Mouse (Mus musculus) lung, postnatal 36 days (tissue): Measurements from ENCODE around the gene Exog.

Experiments
- DNase-seq: peaks from one replicate; pipeline ENCODE4 v3.0.0; 2022; ENCODE audit warnings: mixed read lengths

Exog gene

GRCm38 (mm10) chr9:119460410-119460809, 15.7 kb downstream of the Exog start:
- peak; percentile 69 for DNase-seq

DNA sequence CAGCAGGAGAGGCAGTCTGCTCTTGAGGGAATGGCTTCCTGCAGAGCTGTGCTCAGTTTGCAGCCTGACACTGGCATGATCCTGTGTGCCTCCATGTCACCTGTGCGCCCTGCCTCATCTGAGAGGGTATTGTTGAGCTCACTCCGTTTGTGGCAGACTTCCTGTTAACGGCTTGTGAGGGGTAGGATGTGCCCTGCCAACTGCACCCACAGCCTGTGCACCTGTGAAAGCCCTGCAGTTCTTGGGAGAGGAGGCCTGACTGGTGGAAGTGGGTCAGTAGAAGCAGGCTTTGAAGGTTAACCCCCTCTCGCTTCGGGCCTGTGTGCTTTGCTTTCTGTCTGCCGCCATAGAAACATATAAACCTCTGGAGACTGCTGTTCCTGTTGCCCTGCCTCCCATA, 20.3 kb downstream of the Exog start:
- no peak for DNase-seq

DNA sequence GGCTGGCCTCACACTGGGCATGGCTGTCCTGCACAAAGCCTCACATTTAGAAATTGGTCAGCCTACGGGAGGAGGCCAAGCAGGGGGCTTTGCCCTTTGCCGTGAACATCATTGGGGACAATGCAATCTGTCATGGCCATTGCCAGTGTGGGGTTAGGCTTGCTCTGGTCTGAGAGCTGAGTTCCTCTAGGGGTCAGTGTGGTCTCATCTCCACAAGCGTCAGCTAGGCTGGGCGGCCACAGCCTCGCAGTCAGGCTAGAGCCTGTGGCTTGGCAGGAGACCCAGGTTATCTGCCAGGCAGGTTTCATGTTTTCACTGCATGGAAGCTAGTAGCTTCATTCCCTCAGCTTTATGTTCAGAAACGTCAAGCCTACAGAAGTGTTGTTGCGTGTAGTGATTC, 20.9 kb downstream of the Exog start:
- DNase-seq, result peak; percentile 19

DNA sequence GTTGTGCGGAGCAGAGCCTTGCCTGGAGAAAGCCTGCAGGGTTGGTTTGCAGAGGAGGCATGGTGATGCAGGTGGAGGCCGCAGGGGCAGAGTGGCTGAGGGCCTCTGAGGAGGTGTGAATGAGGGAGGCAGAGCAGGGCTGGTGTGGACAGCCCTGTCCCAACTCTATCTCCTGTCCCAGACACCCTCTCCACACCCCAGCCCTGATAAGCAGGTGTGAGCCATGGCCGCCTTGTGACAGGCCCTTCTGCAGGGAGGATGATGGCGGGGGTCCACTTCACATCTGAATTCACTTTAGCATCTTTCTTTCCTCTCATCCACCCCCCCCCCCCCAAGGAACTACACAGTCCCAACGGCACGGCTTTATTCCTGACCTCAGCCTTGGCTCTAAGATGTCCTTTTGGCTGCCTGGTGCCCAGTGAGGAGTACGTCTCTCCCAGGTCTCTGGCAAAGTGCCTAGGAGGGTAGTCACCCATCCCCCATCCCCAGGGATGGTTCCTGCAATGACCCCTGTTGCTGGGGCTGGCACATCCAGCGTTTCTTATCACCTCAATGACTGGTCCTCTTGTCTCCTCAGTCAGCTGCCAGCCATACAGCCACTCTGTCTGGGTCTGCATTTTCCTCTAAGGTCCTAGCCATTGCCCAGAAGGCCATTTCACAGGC, 25.1 kb downstream of the Exog start:
- DNase-seq, result no peak

GRCm38 (mm10) chr9:119472412-119472918, 27.7 kb downstream of the Exog start:
- DNase-seq, result no peak

- DNase-seq, result no peak
Measured at GRCm38 (mm10) chr9:119473011-119473410, 28.3 kb downstream of the Exog start.

DNA sequence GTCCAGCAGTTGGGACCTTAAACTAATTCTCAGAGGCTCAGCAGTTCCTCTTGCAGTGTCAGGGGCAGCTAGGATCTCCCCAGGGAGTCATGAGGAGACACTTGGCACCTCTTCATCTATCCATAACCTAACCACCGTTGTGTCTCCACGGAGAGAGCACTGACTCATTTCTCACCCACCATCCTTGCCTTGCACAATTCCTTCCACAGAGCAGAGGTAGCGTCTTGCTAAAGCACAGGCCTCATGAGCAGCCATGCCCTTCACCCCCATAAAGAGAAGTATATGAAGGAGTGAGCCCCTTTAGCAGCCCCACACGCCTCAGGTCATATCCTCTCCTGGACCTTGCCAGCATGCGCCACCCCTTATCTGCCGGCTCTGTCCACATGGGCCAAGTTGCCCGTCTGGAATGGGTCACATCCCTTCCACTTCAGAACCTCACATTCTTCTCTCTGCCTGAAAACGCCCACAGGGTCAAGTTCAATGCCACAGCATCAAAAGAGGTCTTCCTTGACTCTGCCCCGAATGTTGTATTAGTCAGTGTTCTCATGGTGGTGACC, 28.9 kb downstream of the Exog start:
- no peak for DNase-seq

DNA sequence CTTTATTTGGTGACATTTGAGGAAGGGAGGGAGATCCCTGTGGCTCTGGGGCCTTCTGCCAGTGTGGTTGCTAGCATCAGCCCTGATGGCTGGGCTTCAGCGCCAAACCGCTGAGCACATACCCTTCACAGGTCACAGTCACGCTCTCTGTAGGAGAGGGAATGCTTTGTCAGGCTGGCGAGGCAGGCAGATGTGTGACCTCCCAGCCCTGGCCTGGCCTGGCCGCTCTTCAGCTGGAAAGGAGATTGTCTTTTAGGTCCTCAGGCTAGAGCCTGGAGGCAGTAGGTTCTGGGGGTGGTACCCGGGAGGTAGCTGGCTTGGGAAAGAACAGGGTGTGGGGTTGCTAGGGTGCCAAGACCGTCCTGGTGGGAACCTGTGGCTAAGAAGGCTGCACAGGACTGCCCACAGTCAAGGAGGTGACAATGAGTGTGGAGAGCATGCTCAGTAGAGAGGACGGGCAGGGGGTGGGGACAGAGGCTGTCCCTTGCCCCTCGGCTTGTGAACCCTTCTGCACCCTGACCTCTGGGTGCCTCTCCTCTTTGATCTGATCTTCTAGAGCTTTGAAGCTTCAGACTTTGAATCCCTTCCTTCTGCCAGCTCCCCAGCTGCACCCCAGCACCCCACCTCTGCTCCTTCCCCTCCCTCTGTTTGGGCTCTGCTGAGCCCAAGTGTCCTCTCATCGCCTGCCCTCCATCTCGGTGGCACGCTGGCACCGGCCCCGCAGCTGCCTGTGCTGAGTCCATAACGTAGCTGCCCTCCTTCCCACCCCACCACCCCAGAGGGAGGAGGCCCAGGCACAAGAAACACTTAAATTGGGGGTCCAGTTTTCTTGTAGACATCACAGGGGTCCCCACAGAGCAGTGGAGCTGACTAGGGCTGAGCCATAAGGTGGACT, 30.2 kb downstream of the Exog start:
- peak; percentile 50 for DNase-seq

DNA sequence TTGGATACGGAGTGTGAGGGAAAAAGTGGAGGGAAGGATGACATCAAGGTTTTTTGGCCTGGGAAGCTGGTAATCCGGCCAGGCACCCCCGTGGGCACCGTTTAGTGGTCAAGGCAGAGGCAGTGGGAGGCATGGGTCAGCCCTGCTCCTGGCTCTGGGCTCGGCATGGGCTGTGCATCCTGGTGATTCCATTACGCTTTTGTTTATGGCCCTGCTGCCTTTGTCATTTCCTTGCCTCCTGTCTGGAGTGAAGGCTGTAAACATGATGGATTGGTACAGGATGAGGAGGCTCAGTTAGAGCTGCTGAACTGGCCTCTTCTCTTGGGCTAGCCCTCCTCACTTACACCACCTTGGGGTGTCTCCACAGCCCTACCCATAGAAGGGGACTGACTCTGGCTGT, 33.0 kb downstream of the Exog start:
- DNase-seq, result no peak

GRCm38 (mm10) chr9:119478345-119478744, 33.6 kb downstream of the Exog start:
- no peak for DNase-seq

DNA sequence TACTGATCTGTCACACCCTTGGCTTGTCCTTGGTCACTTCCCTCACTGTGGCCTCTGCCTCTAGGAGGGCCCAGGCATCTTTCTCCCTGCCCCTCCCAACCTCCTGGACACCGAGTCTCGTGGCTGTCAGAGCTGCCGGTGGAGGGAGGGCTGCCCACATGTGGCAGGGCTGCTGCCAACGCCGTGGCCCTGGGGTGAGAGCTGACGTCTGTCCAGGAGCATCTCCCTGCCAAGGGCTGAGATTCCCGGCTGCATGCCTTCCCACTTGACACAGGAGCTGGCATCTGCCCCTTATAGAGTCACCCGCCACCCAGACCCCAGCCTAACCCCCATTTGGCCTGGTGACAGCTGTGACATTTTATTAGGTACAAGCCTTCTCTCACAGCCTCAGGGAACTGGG, 34.6 kb downstream of the Exog start:
- no peak for DNase-seq

DNA sequence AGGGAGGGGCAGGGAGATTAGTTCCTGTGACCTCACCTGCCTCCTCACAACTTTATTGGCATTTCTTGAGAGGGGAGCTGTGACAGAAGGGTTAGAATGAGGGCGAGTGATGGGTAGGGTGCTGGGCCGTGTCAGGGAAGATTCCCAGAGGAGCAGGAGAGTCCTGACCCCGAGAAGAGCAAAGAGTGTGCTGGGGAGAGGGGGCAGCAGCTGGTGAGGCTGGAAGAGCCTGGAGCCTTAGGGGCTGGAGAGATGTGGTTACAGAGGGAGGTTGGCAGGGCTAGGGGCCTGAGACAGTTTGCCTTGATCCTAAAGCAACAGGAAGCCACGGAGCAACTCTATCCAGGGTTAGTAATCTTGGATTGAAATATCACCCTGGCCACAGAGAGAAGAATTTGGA, 36.9 kb downstream of the Exog start:
- no peak for DNase-seq

GRCm38 (mm10) chr9:119483554-119484353, 39.0 kb downstream of the Exog start:
- DNase-seq, result no peak

DNA sequence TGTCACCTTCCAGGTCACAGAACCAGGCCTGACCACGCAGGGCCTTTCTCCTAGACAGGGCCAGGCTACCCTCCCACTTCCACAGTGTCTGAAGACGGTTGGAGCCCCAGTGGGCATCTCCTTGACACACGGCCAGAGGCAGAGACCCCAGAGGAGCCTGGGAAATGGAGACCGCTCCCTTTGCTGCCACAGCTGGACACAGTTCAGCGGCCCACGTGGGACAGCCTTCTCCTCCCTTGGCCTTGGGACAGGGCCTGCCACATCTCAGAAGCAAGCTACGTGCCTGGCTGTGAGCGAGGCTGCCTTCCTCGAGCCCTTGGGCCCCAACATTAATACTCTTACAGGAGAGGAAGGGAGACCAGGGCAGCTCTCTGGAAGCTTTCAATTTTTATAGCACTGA, 39.7 kb downstream of the Exog start:
- DNase-seq, result no peak

DNA sequence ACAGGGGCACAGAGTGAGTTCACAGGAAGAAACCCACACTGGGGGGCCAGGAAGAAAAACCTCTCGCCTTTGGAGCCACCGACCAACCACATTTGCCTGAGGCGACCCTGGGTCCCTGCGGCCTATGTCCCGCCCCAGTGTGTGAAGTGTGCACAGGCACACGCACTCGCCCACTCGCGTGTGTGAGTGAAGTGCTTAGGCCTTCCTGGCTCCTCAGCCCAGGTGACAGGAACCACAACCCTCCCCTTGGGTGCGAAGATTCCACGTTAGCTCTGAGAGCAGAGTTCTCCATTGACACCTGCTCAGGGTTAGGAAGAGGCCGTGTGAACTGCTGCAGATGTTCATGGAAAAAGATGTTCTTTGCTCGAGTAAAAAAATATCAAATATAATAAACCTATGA, 40.1 kb downstream of the Exog start:
- DNase-seq, result no peak

DNA sequence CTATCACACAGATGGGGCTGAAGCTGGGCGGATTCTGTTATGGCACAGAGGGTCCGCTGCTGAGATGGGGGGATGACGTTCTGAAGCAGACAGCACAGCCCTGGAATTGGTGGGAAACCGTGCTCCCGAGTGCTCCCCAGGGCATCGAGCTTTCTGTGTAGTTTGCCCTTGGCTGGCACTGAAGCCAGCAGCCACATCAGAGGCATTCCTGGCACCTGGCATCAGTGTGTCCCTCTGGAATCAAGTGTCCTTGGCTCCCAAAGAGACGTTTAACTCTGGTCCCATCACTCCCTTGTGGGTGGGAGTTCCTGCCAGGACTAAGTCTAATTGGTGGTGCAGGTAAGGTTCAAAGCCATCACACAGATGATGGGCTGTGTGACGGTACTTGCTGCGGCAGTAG, 51.6 kb downstream of the Exog start:
- DNase-seq, result no peak

GRCm38 (mm10) chr9:119496960-119497359, 52.2 kb downstream of the Exog start:
- no peak for DNase-seq

DNA sequence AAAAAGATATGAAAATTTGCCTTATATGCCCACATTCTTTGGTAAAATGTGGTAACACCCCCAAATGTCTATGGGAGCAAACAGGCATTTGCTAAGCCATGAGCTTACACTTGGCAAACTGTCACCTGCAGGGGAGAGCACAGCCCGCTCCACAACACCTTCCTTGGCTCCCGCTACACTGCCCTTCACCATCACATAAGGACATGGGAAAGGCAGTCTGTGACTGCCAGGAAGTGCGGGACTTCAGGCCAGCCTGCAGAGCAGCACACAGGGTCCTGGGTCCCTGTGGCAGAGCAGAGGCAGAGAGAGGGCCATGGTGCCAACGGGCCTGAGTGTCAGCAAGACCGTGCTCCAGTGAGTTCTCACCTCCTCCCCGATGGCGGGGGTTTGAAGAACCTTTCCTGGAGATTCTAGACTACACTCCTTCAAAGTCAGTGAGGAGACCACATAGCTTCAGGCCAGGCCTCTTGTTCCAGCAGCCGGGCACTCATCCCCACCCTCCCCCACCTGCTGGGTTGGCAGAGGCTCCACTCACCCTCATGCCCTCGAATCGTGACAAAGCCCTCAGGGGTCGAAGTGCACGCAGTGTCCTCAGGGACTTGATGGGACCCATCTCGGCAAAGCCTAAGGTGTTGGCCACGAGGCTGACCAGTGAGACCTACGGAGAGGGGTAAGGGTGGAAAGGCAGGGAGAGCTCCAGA, 53.0 kb downstream of the Exog start:
- no peak for DNase-seq

DNA sequence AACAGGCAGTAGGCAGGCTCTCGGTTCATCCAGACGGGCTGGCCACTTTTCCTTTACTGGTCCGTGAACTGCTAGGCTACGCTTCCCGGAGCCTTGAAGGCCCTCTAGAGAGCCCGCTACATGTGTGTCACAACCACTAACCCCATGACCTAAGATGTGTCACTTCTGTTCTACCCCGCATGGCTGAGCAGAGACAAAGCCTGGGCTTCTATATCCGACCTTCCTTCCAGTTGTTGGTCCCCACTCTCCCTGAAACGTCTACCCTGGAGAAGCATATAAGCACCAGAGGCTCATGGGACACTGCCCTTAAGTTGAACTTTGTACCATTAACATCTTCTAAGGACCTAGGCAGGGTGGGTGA, 53.5 kb downstream of the Exog start:
- DNase-seq, result no peak

DNA sequence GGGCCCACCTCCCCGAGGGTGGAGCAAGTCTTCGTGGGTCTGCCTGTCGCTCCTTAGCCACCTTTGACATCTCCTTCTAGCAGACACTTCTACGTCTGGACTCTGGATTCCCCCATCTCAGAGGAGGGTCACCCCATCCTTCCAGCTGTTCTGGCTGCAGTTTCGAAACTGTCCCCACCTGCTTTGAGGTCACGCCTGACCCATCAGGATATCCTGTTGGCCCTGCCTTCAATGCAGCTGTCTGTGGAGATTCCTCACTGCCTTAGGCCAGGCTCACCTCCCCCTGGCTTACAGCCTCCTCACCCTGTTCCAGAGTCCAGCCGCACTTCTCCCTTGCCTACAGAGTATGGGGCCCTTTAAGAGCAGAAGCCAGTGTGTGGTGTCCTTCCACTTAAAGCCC, 54.1 kb downstream of the Exog start:
- DNase-seq, result no peak

DNA sequence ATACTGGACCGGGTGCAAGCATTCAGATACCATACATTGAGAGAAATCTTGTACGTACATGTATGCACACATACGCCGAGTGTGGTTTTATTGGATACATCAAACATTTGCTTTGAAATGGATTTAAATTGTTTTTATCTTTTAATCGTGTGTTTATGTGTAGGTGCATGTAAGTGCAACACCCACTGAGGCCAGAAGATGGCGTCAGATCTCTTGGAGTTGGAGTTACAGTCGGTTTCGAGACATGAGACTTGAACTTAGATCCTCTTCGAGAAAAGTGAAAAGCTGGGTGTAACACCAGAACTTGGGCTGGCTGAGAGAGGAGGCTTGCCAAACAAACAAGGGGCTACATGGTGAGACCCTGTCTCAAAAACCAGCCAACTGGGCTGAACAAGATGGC, 58.9 kb downstream of the Exog start:
- DNase-seq, result no peak

- DNase-seq, result no peak
Measured at GRCm38 (mm10) chr9:119504981-119505658, 60.4 kb downstream of the Exog start.
